Mouse (Mus musculus) frontal cortex, postnatal 14 days (tissue): ENCODE measurements around the gene Adgrb3.

Source experiments
- DNase-seq, 2 experiments: peaks; one replicate each; pipeline ENCODE4 v3.0.0; 2022; ENCODE audit warnings: low spot score in 2 of 2

The Adgrb3 gene

GRCm38 (mm10) chr1:25828971-25829920, at the start of gene Adgrb3:
Gene Adgrb3, minus strand, starts transcription at chr1:25829707.
- DNase-seq: peak in 1 of 2 experiments; percentile 14

- DNase-seq: peak; percentile 11 to 14
Measured at GRCm38 (mm10) chr1:25877526-25877925, 48.0 kb upstream of the Adgrb3 start.

- no peak for DNase-seq
Measured at GRCm38 (mm10) chr1:25857473-25857872, 28.0 kb upstream of the Adgrb3 start.

- no peak for DNase-seq
Measured at GRCm38 (mm10) chr1:25854451-25854978, 25.0 kb upstream of the Adgrb3 start.

- DNase-seq: no peak
Measured at GRCm38 (mm10) chr1:25832260-25832659, 2.8 kb upstream of the Adgrb3 start.

- no peak for DNase-seq
Measured at GRCm38 (mm10) chr1:25831521-25831900, 2.0 kb upstream of the Adgrb3 start.

- DNase-seq: no peak
Measured at GRCm38 (mm10) chr1:25830757-25831520, 1.4 kb upstream of the Adgrb3 start.

GRCm38 (mm10) chr1:25829921-25830751, 629 bp upstream of the Adgrb3 start:
- DNase-seq: peak; percentile 55 to 69

GRCm38 (mm10) chr1:25828071-25828755, 1.3 kb downstream of the Adgrb3 start:
- no peak for DNase-seq

- DNase-seq: peak in 1 of 2 experiments; percentile 19
Measured at GRCm38 (mm10) chr1:25827436-25827835, 2.1 kb downstream of the Adgrb3 start.

- peak in 1 of 2 experiments; percentile 48 for DNase-seq
Measured at GRCm38 (mm10) chr1:25826771-25827170, 2.7 kb downstream of the Adgrb3 start.

GRCm38 (mm10) chr1:25824626-25825025, 4.9 kb downstream of the Adgrb3 start:
- peak in 1 of 2 experiments; percentile 10 for DNase-seq

- no peak for DNase-seq
Measured at GRCm38 (mm10) chr1:25823961-25824360, 5.5 kb downstream of the Adgrb3 start.

- no peak for DNase-seq
Measured at GRCm38 (mm10) chr1:25815491-25815890, 14.0 kb downstream of the Adgrb3 start.

GRCm38 (mm10) chr1:25778784-25779183, 50.7 kb downstream of the Adgrb3 start:
- DNase-seq: no peak

- no peak for DNase-seq
Measured at GRCm38 (mm10) chr1:25777459-25777858, 52.0 kb downstream of the Adgrb3 start.

- DNase-seq: no peak
Measured at GRCm38 (mm10) chr1:25775440-25776130, 53.9 kb downstream of the Adgrb3 start.

- no peak for DNase-seq
Measured at GRCm38 (mm10) chr1:25768958-25769357, 60.5 kb downstream of the Adgrb3 start.

GRCm38 (mm10) chr1:25755265-25755664, 74.2 kb downstream of the Adgrb3 start:
- DNase-seq: no peak

- DNase-seq: no peak
Measured at GRCm38 (mm10) chr1:25754528-25754927, 75.0 kb downstream of the Adgrb3 start.
